Mouse (Mus musculus) hindbrain, embryonic 16.5 days (tissue): ENCODE results near the gene Sec31a. TPM values are rescaled to one million over a fixed set of nuclear protein-coding genes. Genes with fewer than 3 reads are reported as not detected.

Source experiments
- ATAC-seq: fragments of 200-750 bp; cut with Nextera tagmentation; 2 replicates; pipeline ENCODE4 v1.8.0; 2017; ENCODE audit warnings: moderate TSS enrichment, moderate library complexity
- H3K27ac ChIP-seq: fragments of 300-500 bp; sonication (generic); 2 replicates; pipeline ENCODE4 v1.5.1; 2014; ENCODE audit warnings: low read depth, mild to moderate bottlenecking, control low read depth, low read length, moderate library complexity
- H3K27me3 ChIP-seq: fragments of 300-500 bp; sonication (generic); replicated peaks from 2 replicates; pipeline ENCODE4 v1.6.1; 2014; ENCODE audit warnings: low read length; ENCODE audit not compliant: control insufficient read depth, insufficient read depth
- H3K36me3 ChIP-seq: fragments of 300-500 bp; sonication (generic); 2 replicates; pipeline ENCODE4 v1.6.1; 2014; ENCODE audit warnings: mild to moderate bottlenecking, low read length, moderate library complexity, mixed read lengths; ENCODE audit not compliant: control insufficient read depth, insufficient read depth
- H3K4me1 ChIP-seq: fragments of 300-500 bp; sonication (generic); 2 replicates; pipeline ENCODE4 v1.6.1; 2014; ENCODE audit warnings: low read depth, low read length; ENCODE audit not compliant: control insufficient read depth, insufficient read depth
- H3K4me2 ChIP-seq: fragments of 300-500 bp; sonication (generic); 2 replicates; pipeline ENCODE4 v1.6.1; 2014; ENCODE audit warnings: mild to moderate bottlenecking, low read length, control low read depth, moderate library complexity
- H3K4me3 ChIP-seq: fragments of 300-500 bp; sonication (generic); 2 replicates; pipeline ENCODE4 v1.5.1; 2014; ENCODE audit warnings: mild to moderate bottlenecking, low read length, control low read depth, moderate library complexity
- H3K9ac ChIP-seq: fragments of 300-500 bp; sonication (generic); 2 replicates; pipeline ENCODE4 v1.6.1; 2014; ENCODE audit warnings: low read depth, mild to moderate bottlenecking, control low read depth, low read length, moderate library complexity
- H3K9me3 ChIP-seq: fragments of 300-500 bp; sonication (generic); 2 replicates; pipeline ENCODE4 v1.6.1; 2014; ENCODE audit warnings: mild to moderate bottlenecking, low read length, moderate library complexity; ENCODE audit not compliant: control insufficient read depth
- WGBS: fragments of 180-500 bp; shearing (Covaris S2); extraction: QIAGEN DNeasy Blood & Tissue Kit; methylation state at CpG from one replicate; pipeline ENCODE4 v1.1.7; 2014; 5-methylcytosine and 5-hydroxymethylcytosine counted together
- polyA plus RNA-seq: library from polyadenylated mRNA; unstranded; fragments of >200 nt; fragmentation: Nextera tagmentation; extraction: Ambion mirVana; gene quantifications from 2 replicates; pipeline ENCODE4 v1.2.1, GENCODE M21; 2015

The Sec31a gene
- polyA plus RNA-seq, 1 experiment from 2014 or later = 84.2 TPM

- Histone ChIP-seq H3K36me3 (peaks cover 27% of the 10 kb centered on the region), H3K4me2 (no peak overlapping the region), H3K9me3 (no peaks in the 10 kb centered on the region), H3K4me1 (peaks cover 13% of the 10 kb centered on the region), H3K4me3 (no peak overlapping the region), H3K27ac (no peak overlapping the region), H3K27me3 (no peaks in the 10 kb centered on the region), H3K9ac (no peak overlapping the region)
- no peak for ATAC-seq
- WGBS = 80% methylated on average over 2 of the region's 2 CpGs
These were observed 2.0 kb upstream of the Sec31a start for GRCm38 (mm10) chr5:100418077-100418476.

- Histone ChIP-seq H3K27ac (no peak overlapping the region), H3K4me2 (peak overlapping the region; percentile 69), H3K4me3 (peak overlapping the region; percentile 86), H3K27me3 (no peaks in the 10 kb centered on the region), H3K9ac (no peak overlapping the region), H3K4me1 (peaks cover 10% of the 10 kb centered on the region), H3K9me3 (no peaks in the 10 kb centered on the region), H3K36me3 (peaks cover 5% of the 10 kb centered on the region; the same call in 1 of the 2 replicates)
- 74% methylated on average over 11 of the region's 11 CpGs for WGBS
- no peak for ATAC-seq
These were observed 1.4 kb downstream of the Sec31a start for GRCm38 (mm10) chr5:100414474-100415196.

DNA sequence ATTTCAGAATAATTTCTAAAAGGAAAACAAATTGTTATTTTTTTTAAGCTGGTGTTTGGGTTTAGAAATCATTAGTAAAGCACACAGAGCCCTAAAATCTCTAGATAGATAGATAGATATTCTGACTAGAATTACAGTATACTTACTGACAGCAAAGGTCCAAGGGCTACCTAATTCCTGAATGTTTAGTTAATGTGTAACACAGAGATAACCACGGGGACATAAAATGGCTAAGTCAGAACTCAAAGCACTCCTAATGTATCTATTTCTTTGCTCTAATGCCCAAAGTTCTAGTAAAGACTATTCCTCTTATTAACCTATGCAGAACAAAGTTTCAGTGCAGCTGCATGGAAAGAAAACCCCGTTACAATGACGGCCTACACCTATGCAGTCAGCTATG lies 3.1 kb downstream of the Sec31a start:
- WGBS = 90% methylated on average over 3 of the region's 3 CpGs
- ATAC-seq = no peak
- Histone ChIP-seq H3K27ac (no peak overlapping the region), H3K27me3 (no peaks in the 10 kb centered on the region), H3K9ac (no peak overlapping the region), H3K9me3 (no peaks in the 10 kb centered on the region), H3K4me2 (no peak overlapping the region), H3K4me3 (no peak overlapping the region), H3K4me1 (peaks cover 10% of the 10 kb centered on the region), H3K36me3 (no peaks in the 10 kb centered on the region)

- Histone ChIP-seq H3K27ac (no peak overlapping the region), H3K9ac (no peak overlapping the region), H3K36me3 (peaks cover under 1% of the 10 kb centered on the region), H3K4me2 (no peak overlapping the region), H3K4me3 (no peak overlapping the region), H3K4me1 (peaks cover 6% of the 10 kb centered on the region), H3K9me3 (no peaks in the 10 kb centered on the region), H3K27me3 (no peaks in the 10 kb centered on the region)
- 93% methylated on average over 5 of the region's 5 CpGs for WGBS
- no peak for ATAC-seq
These were observed 5.8 kb downstream of the Sec31a start for GRCm38 (mm10) chr5:100410281-100410680.

- 80% methylated on average over 5 of the region's 5 CpGs for WGBS
- no peak for ATAC-seq
These were observed 7.5 kb downstream of the Sec31a start for GRCm38 (mm10) chr5:100408485-100408884.

GRCm38 (mm10) chr5:100396753-100397152 lies 19.3 kb downstream of the Sec31a start:
- H3K27me3 ChIP-seq = no peaks in the 10 kb centered on the region
- no peaks in the 10 kb centered on the region for H3K4me1 ChIP-seq
- WGBS = 98% methylated on average over 3 of the region's 3 CpGs
- H3K9ac ChIP-seq = no peak overlapping the region
- no peak overlapping the region for H3K4me2 ChIP-seq
- H3K27ac ChIP-seq = no peak overlapping the region
- peaks cover 35% of the 10 kb centered on the region for H3K36me3 ChIP-seq
- H3K9me3 ChIP-seq = no peaks in the 10 kb centered on the region
- no peak overlapping the region for H3K4me3 ChIP-seq
- ATAC-seq = no peak

More at GRCm38 (mm10) chr5:100408485-100408884, 7.5 kb downstream of the Sec31a start:
- H3K27me3 ChIP-seq = no peaks in the 10 kb centered on the region
- no peak overlapping the region for H3K4me3 ChIP-seq
- H3K36me3 ChIP-seq = peaks cover 12% of the 10 kb centered on the region
- no peak overlapping the region for H3K27ac ChIP-seq
- H3K4me1 ChIP-seq = no peaks in the 10 kb centered on the region
- no peak overlapping the region for H3K9ac ChIP-seq
- no peak overlapping the region for H3K4me2 ChIP-seq
- no peaks in the 10 kb centered on the region for H3K9me3 ChIP-seq

- Histone ChIP-seq H3K4me2 (no peak overlapping the region), H3K9ac (no peak overlapping the region), H3K27ac (no peak overlapping the region), H3K4me1 (no peaks in the 10 kb centered on the region), H3K27me3 (no peaks in the 10 kb centered on the region), H3K4me3 (no peak overlapping the region), H3K36me3 (peaks cover 39% of the 10 kb centered on the region), H3K9me3 (no peaks in the 10 kb centered on the region)
- ATAC-seq = no peak
- 79% methylated on average over 3 of the region's 3 CpGs for WGBS
These were observed 22.4 kb downstream of the Sec31a start for GRCm38 (mm10) chr5:100393681-100394080.

DNA sequence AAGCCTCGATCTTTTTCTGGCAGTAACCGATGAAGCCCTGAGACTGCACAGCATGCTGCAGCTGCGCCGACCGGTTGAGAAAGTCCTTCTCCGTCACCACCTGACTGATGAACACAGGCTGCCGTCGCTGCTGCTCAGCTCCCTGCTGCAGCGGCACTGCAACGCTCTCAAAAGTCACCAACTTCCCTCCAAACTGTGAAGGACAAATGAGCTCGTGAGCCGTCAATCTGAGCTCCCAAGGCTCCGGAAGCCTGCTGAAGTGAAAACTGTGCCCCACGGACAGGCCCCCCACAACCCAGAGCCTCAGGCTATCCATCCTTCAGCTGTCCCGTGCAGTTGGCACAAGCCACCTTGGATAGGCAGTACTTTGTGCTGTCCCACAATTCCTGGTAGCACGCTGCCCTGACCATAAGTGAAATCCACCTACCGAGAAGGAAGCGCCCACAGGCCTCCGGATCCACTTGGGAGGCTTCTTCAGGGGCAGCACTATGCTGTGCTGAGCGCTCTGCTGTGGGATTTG lies 23.5 kb downstream of the Sec31a start:
- peaks cover 37% of the 10 kb centered on the region for H3K36me3 ChIP-seq
- no peak overlapping the region for H3K4me3 ChIP-seq
- no peaks in the 10 kb centered on the region for H3K27me3 ChIP-seq
- ATAC-seq = no peak
- H3K4me2 ChIP-seq = no peak overlapping the region
- 90% methylated on average over 20 of the region's 20 CpGs for WGBS
- H3K4me1 ChIP-seq = no peaks in the 10 kb centered on the region
- no peak overlapping the region for H3K27ac ChIP-seq
- no peaks in the 10 kb centered on the region for H3K9me3 ChIP-seq
- H3K9ac ChIP-seq = no peak overlapping the region

GRCm38 (mm10) chr5:100383782-100384510 lies 32.1 kb downstream of the Sec31a start:
- H3K27me3 ChIP-seq = no peaks in the 10 kb centered on the region
- no peak overlapping the region for H3K9ac ChIP-seq
- no peaks in the 10 kb centered on the region for H3K4me1 ChIP-seq
- peaks cover 48% of the 10 kb centered on the region for H3K36me3 ChIP-seq
- no peak overlapping the region for H3K4me2 ChIP-seq
- no peak overlapping the region for H3K4me3 ChIP-seq
- 94% methylated on average over 18 of the region's 18 CpGs for WGBS
- H3K27ac ChIP-seq = no peak overlapping the region
- H3K9me3 ChIP-seq = no peaks in the 10 kb centered on the region
- ATAC-seq = no peak
